Mouse (Mus musculus) lung, embryonic 15.5 days (tissue): Measurements from ENCODE around the gene Cep164. TPM values are rescaled to one million over a fixed set of nuclear protein-coding genes. Genes with fewer than 3 reads are reported as not detected.

Experiments
- ATAC-seq: fragments of 200-750 bp; cut with Nextera tagmentation; 2 replicates; pipeline ENCODE4 v1.8.0; 2017; ENCODE audit warnings: moderate number of reproducible peaks, borderline replicate concordance; ENCODE audit not compliant: low FRiP score, low TSS enrichment; ENCODE audit errors: extremely low read depth
- H3K27ac ChIP-seq: fragments of 300-500 bp; sonication (generic); 2 replicates; pipeline ENCODE4 v1.5.1; 2015; ENCODE audit warnings: moderate library complexity, mild to moderate bottlenecking, inconsistent platforms
- H3K27me3 ChIP-seq: fragments of 300-500 bp; sonication (generic); 2 replicates; pipeline ENCODE4 v1.6.1; 2015; ENCODE audit warnings: inconsistent platforms
- H3K36me3 ChIP-seq: fragments of 300-500 bp; sonication (generic); 2 replicates; pipeline ENCODE4 v1.6.1; 2015; ENCODE audit warnings: inconsistent platforms
- H3K4me1 ChIP-seq: fragments of 300-500 bp; sonication (generic); 2 replicates; pipeline ENCODE4 v1.6.1; 2015; ENCODE audit warnings: inconsistent platforms
- H3K4me2 ChIP-seq: fragments of 300-500 bp; sonication (generic); 2 replicates; pipeline ENCODE4 v1.6.1; 2015; ENCODE audit warnings: inconsistent platforms, mild to moderate bottlenecking, moderate library complexity
- H3K4me3 ChIP-seq: fragments of 300-500 bp; sonication (generic); 2 replicates; pipeline ENCODE4 v1.5.1; 2015; ENCODE audit warnings: mild to moderate bottlenecking, inconsistent platforms
- H3K9ac ChIP-seq: fragments of 300-500 bp; sonication (generic); 2 replicates; pipeline ENCODE4 v1.6.1; 2015; ENCODE audit warnings: inconsistent platforms
- H3K9me3 ChIP-seq: fragments of 300-500 bp; sonication (generic); 2 replicates; pipeline ENCODE4 v1.6.1; 2016; ENCODE audit warnings: inconsistent platforms
- WGBS: fragments of 180-500 bp; shearing (Covaris S2); methylation state at CpG from one replicate; pipeline ENCODE4 v1.1.7; 2015; 5-methylcytosine and 5-hydroxymethylcytosine counted together
- polyA plus RNA-seq: library from polyadenylated mRNA; unstranded; fragments of >200 nt; fragmentation: Nextera tagmentation; extraction: Ambion mirVana; gene quantifications from 2 replicates; pipeline ENCODE4 v1.2.1, GENCODE M21; 2015

The Cep164 gene
- polyA plus RNA-seq, 1 experiment from 2014 or later, result 21.5 TPM

DNA sequence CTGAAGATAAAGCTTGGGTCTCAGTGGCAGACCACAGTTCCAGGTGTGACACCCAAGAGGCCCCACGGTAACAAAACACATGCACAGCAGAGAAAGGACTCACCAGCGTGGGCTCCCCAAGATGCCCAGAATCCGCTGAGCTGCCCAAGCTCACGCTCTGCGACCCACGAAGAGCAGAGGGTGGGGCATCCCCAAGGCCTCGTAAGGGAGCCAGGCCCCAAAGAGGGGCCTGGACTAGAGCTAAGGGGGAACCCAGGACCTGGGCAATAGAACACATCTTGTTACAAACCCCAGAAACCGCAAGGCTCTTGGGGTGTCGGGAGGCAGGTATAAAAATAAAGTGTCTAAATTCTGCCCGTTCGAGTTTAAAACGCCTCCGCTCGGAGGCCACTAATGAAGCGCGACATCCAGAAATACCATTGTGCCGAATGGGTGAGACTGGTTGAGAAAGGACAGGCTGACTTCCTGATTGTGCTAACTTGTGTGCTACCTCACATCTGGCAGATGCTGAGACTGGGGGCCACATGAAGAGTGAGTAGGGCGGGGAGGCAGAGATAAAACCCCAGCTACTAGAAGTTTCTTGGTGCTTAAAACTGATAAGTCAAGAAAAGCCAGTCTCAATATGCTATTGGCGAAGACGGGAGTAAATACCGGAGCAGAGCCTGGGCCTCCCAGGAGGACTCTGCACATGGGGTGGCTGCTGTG lies 25.3 kb downstream of the Cep164 start:
- Histone ChIP-seq H3K9me3 (no peaks in the 10 kb centered on the region), H3K4me1 (no peaks in the 10 kb centered on the region), H3K9ac (no peak overlapping the region), H3K4me3 (no peak overlapping the region), H3K36me3 (peaks cover 7% of the 10 kb centered on the region; the same call in 1 of the 2 replicates), H3K4me2 (no peak overlapping the region), H3K27me3 (no peaks in the 10 kb centered on the region), H3K27ac (no peak overlapping the region)
- 87% methylated on average over 21 of the region's 21 CpGs for whole genome bisulfite sequencing
- ATAC-seq, result no peak

DNA sequence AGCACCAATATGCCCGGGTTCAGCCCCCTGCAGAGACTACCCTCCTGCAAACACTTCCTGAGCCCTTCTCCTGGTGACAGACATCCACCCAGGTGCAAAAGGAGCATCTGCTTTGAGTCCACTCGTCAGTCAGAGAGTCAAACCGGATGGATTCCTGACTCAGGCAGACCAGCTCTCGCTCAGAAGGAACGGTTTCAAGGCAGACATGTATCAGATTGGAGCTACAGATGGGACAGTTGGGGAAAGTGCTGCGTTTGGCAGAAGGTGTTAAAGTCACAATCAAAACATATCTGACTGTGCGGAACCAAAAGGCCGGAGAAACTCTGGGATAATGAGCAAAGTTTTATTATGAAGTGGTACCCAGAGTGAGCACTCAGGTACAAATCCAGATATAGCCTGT lies 29.1 kb downstream of the Cep164 start:
- Histone ChIP-seq H3K9ac (no peak overlapping the region), H3K9me3 (no peaks in the 10 kb centered on the region), H3K4me3 (no peak overlapping the region), H3K4me2 (no peak overlapping the region), H3K36me3 (no peaks in the 10 kb centered on the region; the same call in 1 of the 2 replicates), H3K4me1 (no peaks in the 10 kb centered on the region), H3K27me3 (no peaks in the 10 kb centered on the region), H3K27ac (no peak overlapping the region)
- WGBS, result 74% methylated on average over 8 of the region's 8 CpGs
- ATAC-seq, result no peak

DNA sequence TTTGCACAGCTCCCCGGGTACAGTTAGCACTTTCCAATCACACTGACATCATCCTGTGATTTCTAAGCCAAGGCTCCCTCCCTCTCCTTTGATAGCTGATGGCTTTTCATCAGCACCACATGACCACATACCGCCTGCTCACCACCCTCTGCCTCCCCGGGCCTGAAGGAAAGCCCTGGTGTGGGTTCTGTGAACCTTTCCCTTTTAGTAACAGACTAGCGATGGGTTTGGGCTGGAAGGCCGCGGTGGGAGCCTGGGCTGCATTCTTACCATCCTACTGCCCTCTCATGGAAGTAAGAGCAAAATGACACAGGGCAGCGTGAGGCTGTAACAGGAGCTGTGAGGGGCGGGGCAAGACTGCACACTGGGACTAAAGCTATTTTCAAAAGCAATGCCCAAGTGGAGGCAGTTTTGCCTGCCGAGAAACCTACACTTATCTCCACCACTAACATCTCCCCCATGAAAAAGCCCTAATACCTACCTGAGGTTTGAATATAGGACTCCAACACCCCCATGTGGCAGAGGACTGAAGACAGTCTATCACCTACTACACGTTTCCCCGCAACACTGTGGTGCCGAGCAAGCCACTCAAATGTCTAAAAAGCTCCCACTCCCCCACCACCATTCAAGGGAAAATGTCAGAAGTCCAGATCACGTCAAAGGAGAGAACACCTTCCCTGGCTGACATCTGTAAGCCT lies 29.9 kb downstream of the Cep164 start:
- H3K27ac ChIP-seq, result no peak overlapping the region
- H3K27me3 ChIP-seq, result no peaks in the 10 kb centered on the region
- peaks cover 5% of the 10 kb centered on the region; the same call in 1 of the 2 replicates for H3K36me3 ChIP-seq
- H3K4me3 ChIP-seq, result no peak overlapping the region
- no peaks in the 10 kb centered on the region for H3K9me3 ChIP-seq
- no peak overlapping the region for H3K9ac ChIP-seq
- ATAC-seq, result peak; percentile 64
- WGBS, result 14% methylated on average over 13 of the region's 13 CpGs
- H3K4me2 ChIP-seq, result no peak overlapping the region
- no peaks in the 10 kb centered on the region for H3K4me1 ChIP-seq

DNA sequence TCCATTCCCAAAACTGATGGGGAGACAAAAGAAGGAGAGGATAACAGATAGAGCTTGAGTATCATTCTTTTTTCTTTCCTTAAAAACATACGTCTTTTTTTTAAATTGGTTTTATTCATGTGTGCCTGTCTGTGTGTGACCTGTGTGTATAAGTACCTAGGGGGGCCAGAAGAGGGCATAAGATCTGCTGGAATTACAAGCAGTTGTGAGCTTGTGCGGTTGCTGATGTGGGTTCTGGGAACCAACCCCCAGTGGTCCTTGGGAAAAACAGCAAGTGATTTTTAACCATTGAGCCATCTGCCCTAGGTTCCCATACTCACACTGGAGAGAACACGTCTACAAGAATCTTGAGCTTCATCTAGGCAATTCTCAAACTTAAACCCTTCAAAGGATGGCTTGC lies 31.2 kb downstream of the Cep164 start:
- H3K9ac ChIP-seq, result no peak overlapping the region
- no peaks in the 10 kb centered on the region for H3K4me1 ChIP-seq
- ATAC-seq, result no peak
- H3K36me3 ChIP-seq, result peaks cover 6% of the 10 kb centered on the region; the same call in 1 of the 2 replicates
- H3K4me2 ChIP-seq, result no peak overlapping the region
- no peak overlapping the region for H3K27ac ChIP-seq
- 81% methylated on average over 3 of the region's 3 CpGs for WGBS
- H3K27me3 ChIP-seq, result no peaks in the 10 kb centered on the region
- no peak overlapping the region for H3K4me3 ChIP-seq
- H3K9me3 ChIP-seq, result no peaks in the 10 kb centered on the region

DNA sequence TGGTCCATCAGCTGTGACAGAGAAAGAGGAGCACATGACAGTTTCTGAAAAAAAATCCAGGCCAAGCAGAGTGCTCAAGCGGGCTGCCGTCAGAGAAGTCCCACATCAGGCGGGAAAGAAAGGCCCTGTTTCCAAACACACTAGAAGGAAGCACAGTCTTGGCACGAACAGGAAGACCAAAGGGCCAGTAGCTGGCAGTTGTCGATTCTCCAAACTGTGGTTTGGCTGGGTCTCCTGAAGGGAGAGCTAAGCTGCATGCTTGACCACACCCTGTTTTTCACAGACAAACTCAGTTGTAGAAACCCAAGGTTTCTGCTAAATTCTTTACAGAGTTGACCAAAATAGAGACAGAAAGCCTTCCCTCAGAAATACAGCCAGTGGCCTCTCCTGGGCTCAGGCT lies 32.8 kb downstream of the Cep164 start:
- 59% methylated on average over 5 of the region's 5 CpGs for WGBS
- Histone ChIP-seq H3K4me1 (no peaks in the 10 kb centered on the region), H3K9me3 (no peaks in the 10 kb centered on the region), H3K4me2 (no peak overlapping the region), H3K27ac (no peak overlapping the region), H3K36me3 (peaks cover 6% of the 10 kb centered on the region; the same call in 1 of the 2 replicates), H3K4me3 (no peak overlapping the region), H3K27me3 (no peaks in the 10 kb centered on the region), H3K9ac (no peak overlapping the region)
- no peak for ATAC-seq

DNA sequence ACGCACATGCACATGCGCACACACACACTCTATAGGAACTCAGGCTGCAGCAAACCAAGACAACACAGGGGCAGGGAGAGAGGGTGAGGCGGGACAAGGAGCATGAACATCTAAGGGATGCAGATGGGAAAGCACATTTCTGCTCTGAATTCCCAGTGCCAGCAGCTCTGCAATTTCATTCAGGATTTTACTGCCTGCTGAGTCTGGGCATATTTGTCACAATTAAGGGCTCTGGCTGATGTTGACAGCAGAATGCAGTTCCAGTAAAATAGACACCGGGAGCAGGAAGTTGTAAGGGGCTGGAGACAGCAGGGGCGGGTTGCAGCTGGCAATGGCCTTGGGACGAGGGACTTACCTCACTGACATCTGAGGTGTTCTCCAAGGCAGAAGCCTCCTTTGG lies 34.8 kb downstream of the Cep164 start:
- no peak overlapping the region for H3K4me3 ChIP-seq
- H3K9me3 ChIP-seq, result no peaks in the 10 kb centered on the region
- H3K9ac ChIP-seq, result no peak overlapping the region
- no peak overlapping the region for H3K4me2 ChIP-seq
- 76% methylated on average over 6 of the region's 6 CpGs for whole genome bisulfite sequencing
- H3K27ac ChIP-seq, result no peak overlapping the region
- no peaks in the 10 kb centered on the region for H3K4me1 ChIP-seq
- ATAC-seq, result no peak
- H3K36me3 ChIP-seq, result peaks cover 6% of the 10 kb centered on the region; the same call in 1 of the 2 replicates
- no peaks in the 10 kb centered on the region for H3K27me3 ChIP-seq

GRCm38 (mm10) chr9:45792235-45792634 lies 36.3 kb downstream of the Cep164 start:
- peaks cover 10% of the 10 kb centered on the region for H3K4me1 ChIP-seq
- no peak overlapping the region for H3K9ac ChIP-seq
- no peaks in the 10 kb centered on the region for H3K9me3 ChIP-seq
- no peaks in the 10 kb centered on the region for H3K27me3 ChIP-seq
- no peak overlapping the region for H3K4me2 ChIP-seq
- peaks cover 6% of the 10 kb centered on the region; the same call in 1 of the 2 replicates for H3K36me3 ChIP-seq
- H3K4me3 ChIP-seq, result no peak overlapping the region
- ATAC-seq, result no peak
- WGBS, result 96% methylated on average over 1 of the region's 1 CpGs
- H3K27ac ChIP-seq, result no peak overlapping the region

DNA sequence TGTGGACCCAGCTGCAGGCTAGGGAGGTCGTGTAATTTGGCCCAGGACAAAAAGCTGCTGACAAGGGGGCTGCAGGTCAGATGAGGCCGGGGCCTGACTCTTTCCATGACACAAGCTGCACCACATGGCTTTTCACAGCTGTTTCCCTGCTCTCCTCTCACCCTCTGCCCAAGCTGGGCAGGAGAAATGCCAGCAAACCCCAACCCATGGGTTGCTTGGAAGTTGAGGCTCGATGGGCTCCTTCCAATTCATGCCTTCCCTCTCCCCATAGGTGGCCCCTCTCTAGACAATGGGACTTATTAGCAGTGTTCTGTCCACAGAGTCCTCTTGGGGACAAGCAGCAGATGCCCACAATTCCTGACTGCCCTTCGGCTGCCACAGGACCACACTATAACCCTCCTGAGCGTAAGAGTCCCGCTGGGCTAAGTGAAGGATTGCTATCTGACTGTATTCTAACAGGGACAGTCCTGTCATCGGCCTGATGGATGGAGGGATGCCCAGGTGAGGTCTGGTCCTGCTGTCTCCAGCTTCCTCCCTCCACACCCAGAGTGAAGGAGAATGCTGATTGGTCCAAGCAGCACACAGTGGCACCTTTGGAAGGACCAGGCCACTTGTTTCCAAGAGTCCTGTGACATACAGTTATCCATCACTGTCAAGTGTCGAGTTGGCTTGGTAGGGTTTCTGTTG lies 36.9 kb downstream of the Cep164 start:
- whole genome bisulfite sequencing, result 74% methylated on average over 8 of the region's 8 CpGs

DNA sequence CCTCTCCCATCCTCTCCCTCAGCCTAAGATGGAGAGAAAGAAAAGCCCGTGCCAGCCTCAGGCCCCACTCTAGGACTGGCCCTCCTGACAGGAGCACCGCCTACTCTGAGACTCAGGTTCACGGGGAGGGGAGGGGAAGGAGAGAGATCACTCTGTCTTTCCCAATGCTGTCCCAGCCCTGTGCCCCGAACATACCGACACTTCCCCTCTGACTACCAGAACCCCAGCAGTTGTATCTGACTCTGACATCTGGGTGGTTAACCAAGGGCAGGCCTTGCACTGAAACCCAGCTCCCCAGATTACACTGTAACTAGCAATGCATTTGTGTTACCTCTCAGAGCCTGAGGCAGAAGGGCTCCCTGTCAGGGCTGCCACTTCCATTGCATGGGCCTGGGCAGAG lies 40.1 kb downstream of the Cep164 start:
- no peaks in the 10 kb centered on the region for H3K9me3 ChIP-seq
- no peak overlapping the region for H3K27ac ChIP-seq
- H3K36me3 ChIP-seq, result no peaks in the 10 kb centered on the region
- H3K27me3 ChIP-seq, result no peaks in the 10 kb centered on the region
- H3K9ac ChIP-seq, result no peak overlapping the region
- H3K4me2 ChIP-seq, result no peak overlapping the region
- WGBS, result 43% methylated on average over 5 of the region's 5 CpGs
- no peak overlapping the region for H3K4me3 ChIP-seq
- ATAC-seq, result no peak
- peaks cover 16% of the 10 kb centered on the region for H3K4me1 ChIP-seq

More for the DNA sequence above, 36.9 kb downstream of the Cep164 start:
- H3K4me3 ChIP-seq, result no peak overlapping the region
- no peaks in the 10 kb centered on the region for H3K9me3 ChIP-seq
- H3K4me2 ChIP-seq, result no peak overlapping the region
- H3K9ac ChIP-seq, result no peak overlapping the region
- ATAC-seq, result no peak
- H3K27me3 ChIP-seq, result no peaks in the 10 kb centered on the region
- peaks cover 16% of the 10 kb centered on the region for H3K4me1 ChIP-seq
- peaks cover 6% of the 10 kb centered on the region; the same call in 1 of the 2 replicates for H3K36me3 ChIP-seq
- no peak overlapping the region for H3K27ac ChIP-seq

DNA sequence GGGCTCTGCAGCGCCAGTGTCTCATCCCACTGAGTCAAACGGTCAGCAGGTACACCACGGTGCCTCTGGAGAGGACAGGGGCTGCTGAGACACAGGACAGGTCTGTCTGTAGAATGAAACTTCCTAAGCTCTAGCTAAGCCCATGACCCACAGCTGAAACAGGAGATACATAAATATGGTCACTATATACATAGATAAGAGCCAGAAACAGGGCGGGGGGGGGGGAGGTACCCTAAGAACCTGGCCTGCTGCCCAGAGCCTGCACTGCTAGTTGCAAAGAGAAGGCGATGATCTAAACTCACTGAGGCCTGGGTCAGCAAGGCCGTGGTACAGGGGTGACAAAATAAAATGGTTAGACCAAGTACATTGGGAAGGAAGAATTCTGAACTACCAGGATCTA lies 40.9 kb downstream of the Cep164 start:
- no peaks in the 10 kb centered on the region for H3K9me3 ChIP-seq
- peak overlapping the region; percentile 44; the same call in 1 of the 2 replicates for H3K27ac ChIP-seq
- peak; percentile 20; the same call in 1 of the 2 replicates for ATAC-seq
- no peak overlapping the region for H3K4me2 ChIP-seq
- WGBS, result 35% methylated on average over 6 of the region's 6 CpGs
- H3K36me3 ChIP-seq, result no peaks in the 10 kb centered on the region
- H3K9ac ChIP-seq, result peak overlapping the region; percentile 19; the same call in 1 of the 2 replicates
- no peaks in the 10 kb centered on the region for H3K27me3 ChIP-seq
- no peak overlapping the region for H3K4me3 ChIP-seq
- peaks cover 20% of the 10 kb centered on the region for H3K4me1 ChIP-seq

DNA sequence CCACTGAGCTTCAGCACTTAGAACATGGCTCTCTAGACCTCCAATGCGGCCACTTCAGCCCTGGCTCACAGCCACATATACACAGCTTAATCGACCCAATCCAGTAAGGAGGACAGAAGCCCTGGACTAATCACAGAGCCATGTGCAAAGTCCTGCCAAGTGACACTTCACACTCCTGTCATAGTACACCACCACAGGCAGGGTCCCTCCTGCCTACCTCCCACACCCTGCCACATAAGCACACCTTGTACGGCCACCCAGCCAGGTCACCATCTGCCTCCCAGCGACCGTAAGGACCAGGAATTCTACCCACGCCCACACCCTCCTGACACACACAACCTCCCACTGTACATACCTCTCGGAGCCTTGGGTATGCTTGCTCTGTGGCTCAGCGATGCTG lies 41.4 kb downstream of the Cep164 start:
- Histone ChIP-seq H3K9ac (peak overlapping the region; percentile 19; the same call in 1 of the 2 replicates), H3K27me3 (no peaks in the 10 kb centered on the region), H3K4me1 (peaks cover 20% of the 10 kb centered on the region), H3K36me3 (no peaks in the 10 kb centered on the region), H3K4me3 (no peak overlapping the region), H3K9me3 (no peaks in the 10 kb centered on the region), H3K27ac (peak overlapping the region; percentile 44; the same call in 1 of the 2 replicates), H3K4me2 (no peak overlapping the region)
- 55% methylated on average over 8 of the region's 8 CpGs for WGBS
- ATAC-seq, result peak; percentile 55
